ENCODE assay signal across 7 mouse cellular contexts in the genomic region with DNA sequence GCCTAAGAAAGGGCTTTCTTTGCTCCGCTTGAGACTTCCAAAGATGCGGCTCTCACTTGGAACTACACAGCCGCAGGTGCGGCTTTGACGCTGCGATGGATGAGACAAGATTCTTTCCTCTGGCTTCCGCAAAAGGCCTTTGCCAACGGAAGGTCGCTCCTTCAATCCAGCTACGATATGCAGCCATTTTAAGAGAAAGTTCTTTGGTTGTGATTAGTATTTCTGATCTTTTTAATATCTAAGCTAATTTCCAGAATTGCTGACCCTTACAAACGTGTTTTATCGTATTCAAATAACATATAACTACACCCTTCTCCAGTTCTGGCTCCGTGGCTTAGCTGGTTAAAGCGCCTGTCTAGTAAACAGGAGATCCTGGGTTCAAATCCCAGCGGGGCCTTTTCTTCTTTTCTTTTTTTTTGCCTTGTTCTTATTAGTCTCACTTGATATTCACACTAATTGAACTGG. TPM values are rescaled to one million over a fixed set of nuclear protein-coding genes. Genes with fewer than 3 reads are reported as not detected.
DNase-seq lines count a peak whose midpoint lies in the region; ATAC-seq and TF ChIP-seq lines count a peak whose summit lies in the region.

No protein-coding gene starts in this region.

- peak overlapping the region; percentile 53; the same call in 1 of the 2 replicates for H3K9ac ChIP-seq in embryonic facial prominence, embryonic 13.5 days

- no peak; the same call in 1 of the 2 replicates for ATAC-seq in G1E (ENCODE audit: extremely low read depth, insufficient number of reproducible peaks, low FRiP score, poor library complexity, severe bottlenecking)
- no peak for ATAC-seq in embryonic facial prominence, embryonic 13.5 days (ENCODE audit: insufficient number of reproducible peaks, insufficient read depth, low FRiP score, low TSS enrichment, low read depth)

- peak overlapping the region; percentile 60 for H3K4me2 ChIP-seq in embryonic facial prominence, embryonic 13.5 days

- H3K27ac ChIP-seq in embryonic facial prominence, embryonic 13.5 days = no peak overlapping the region
- H3K27ac ChIP-seq in hindbrain, embryonic 10.5 days = peak overlapping the region; percentile 75; the same call in 1 of the 2 replicates

- no peaks in the 10 kb centered on the region for H3K9me3 ChIP-seq in G1E (replicated peaks)
- H3K9me3 ChIP-seq in embryonic facial prominence, embryonic 13.5 days = no peaks in the 10 kb centered on the region
- H3K9me3 ChIP-seq in hindbrain, embryonic 10.5 days = no peaks in the 10 kb centered on the region

- DNase-seq in G1E (ENCODE audit: low spot score) = no peak
- peak; percentile 27 to 52 for DNase-seq in adrenal gland, postnatal 36 days
- DNase-seq in hindbrain, embryonic 10.5 days (ENCODE audit: low spot score) = peak; percentile 50
- peak; percentile 26 to 62 for DNase-seq in layer of hippocampus, postnatal 25 days (ENCODE audit: extremely low spot score in 1 of 2, low spot score in 1 of 2)
- peak; percentile 81 for DNase-seq in mesoderm, embryonic 11.5 days (ENCODE audit: low read depth, low spot score)
- DNase-seq in spleen, postnatal 36 days (ENCODE audit: low spot score in 2 of 2) = peak; percentile 15 to 32

- no peak for TF ChIP-seq CTCF in G1E (IDR thresholded peaks at IDR 0.05; ENCODE audit: low read depth, low read length)

- 2% methylated on average over 15 of the region's 15 CpGs for WGBS in embryonic facial prominence, embryonic 13.5 days
- WGBS in hindbrain, embryonic 10.5 days = under 1% methylated on average over 15 of the region's 15 CpGs

- no peaks in the 10 kb centered on the region for H3K36me3 ChIP-seq in G1E (replicated peaks)
- no peaks in the 10 kb centered on the region for H3K36me3 ChIP-seq in embryonic facial prominence, embryonic 13.5 days
- no peaks in the 10 kb centered on the region for H3K36me3 ChIP-seq in hindbrain, embryonic 10.5 days

- peaks cover 12% of the 10 kb centered on the region for H3K27me3 ChIP-seq in G1E (ENCODE audit: insufficient read depth, low read length)
- no peaks in the 10 kb centered on the region for H3K27me3 ChIP-seq in embryonic facial prominence, embryonic 13.5 days
- H3K27me3 ChIP-seq in hindbrain, embryonic 10.5 days (ENCODE audit: insufficient read depth, poor library complexity, severe bottlenecking) = 0 out of 2 replicates have a peak, but pooled peaks cover 4% of the 10 kb centered on the region

- H3K4me1 ChIP-seq in G1E (ENCODE audit: insufficient read depth, low read depth, low read length) = peaks cover 6% of the 10 kb centered on the region; the same call in 1 of the 2 replicates
- 0 out of 2 replicates have a peak, but pooled peaks cover 4% of the 10 kb centered on the region for H3K4me1 ChIP-seq in embryonic facial prominence, embryonic 13.5 days
- H3K4me1 ChIP-seq in hindbrain, embryonic 10.5 days (replicated peaks) = no peaks in the 10 kb centered on the region

- H3K4me3 ChIP-seq in G1E (ENCODE audit: low read depth, low read length) = peak overlapping the region; percentile 68
- H3K4me3 ChIP-seq in embryonic facial prominence, embryonic 13.5 days = peak overlapping the region; percentile 48
- H3K4me3 ChIP-seq in hindbrain, embryonic 10.5 days = peak overlapping the region; percentile 62

RNA-seq across cellular contexts. Expression of gene Hist1h2br, which starts 22.2 kb away (rescaled TPM):
- total RNA-seq in G1E (2014; fragmentation: Nextera tagmentation) (1,040 and 1,147 TPM in 2 replicates), G1E (2017) (1,116 and 1,141 TPM in 2 replicates)
- polyA plus RNA-seq in G1E (2012) = 4.6 and 25.4 TPM in 2 replicates
- 10 to 100 TPM; 72.5 to 76.9 TPM for total RNA-seq in adrenal gland, postnatal 36 days (2021)
- 23.0 and 34.3 TPM in 2 replicates for polyA plus RNA-seq in embryonic facial prominence, embryonic 13.5 days (2015; fragmentation: Nextera tagmentation; extraction: Ambion mirVana)
- 19.3 and 21.2 TPM in 2 replicates for polyA plus RNA-seq in hindbrain, embryonic 10.5 days (2016; fragmentation: Nextera tagmentation; extraction: Ambion mirVana)
- total RNA-seq in layer of hippocampus, postnatal 25 days (2021) = 10 to 100 TPM; 42.1 to 57.8 TPM

RNA-seq across cellular contexts. Expression of gene Hist1h2ap, which starts 22.4 kb away (rescaled TPM):
- total RNA-seq in G1E (2014; fragmentation: Nextera tagmentation) (653 and 691 TPM in 2 replicates), G1E (2017) (2,134 and 3,440 TPM in 2 replicates)
- 8,984 and 13,644 TPM in 2 replicates for polyA plus RNA-seq in G1E (2012)
- total RNA-seq in adrenal gland, postnatal 36 days (2021) = 10 to 100 TPM; 48.2 to 72.9 TPM
- 3,982 and 4,261 TPM in 2 replicates for polyA plus RNA-seq in embryonic facial prominence, embryonic 13.5 days (2015; fragmentation: Nextera tagmentation; extraction: Ambion mirVana)
- polyA plus RNA-seq in hindbrain, embryonic 10.5 days (2016; fragmentation: Nextera tagmentation; extraction: Ambion mirVana) = 6,234 and 6,449 TPM in 2 replicates
- total RNA-seq in layer of hippocampus, postnatal 25 days (2021) = 10 to 100 TPM; 16.2 to 31.8 TPM

RNA-seq across cellular contexts. Expression of gene Hist1h4n, which starts 23.7 kb away (rescaled TPM):
- total RNA-seq in G1E (2014; fragmentation: Nextera tagmentation) = 349 and 456 TPM in 2 replicates
- total RNA-seq in G1E (2017) = 3,540 and 3,844 TPM in 2 replicates
- polyA plus RNA-seq in G1E (2012) = 15.7 and 41.0 TPM in 2 replicates
- 100 to 1,000 TPM in 1 of 2 experiments, 10 to 100 TPM in 1; 56.0 to 125 TPM for total RNA-seq in adrenal gland, postnatal 36 days (2021)
- 14.7 and 15.3 TPM in 2 replicates for polyA plus RNA-seq in embryonic facial prominence, embryonic 13.5 days (2015; fragmentation: Nextera tagmentation; extraction: Ambion mirVana)
- 9.7 and 10.0 TPM in 2 replicates for polyA plus RNA-seq in hindbrain, embryonic 10.5 days (2016; fragmentation: Nextera tagmentation; extraction: Ambion mirVana)
- 10 to 100 TPM; 21.0 to 38.5 TPM for total RNA-seq in layer of hippocampus, postnatal 25 days (2021)

RNA-seq across cellular contexts. Expression of gene Hist1h4m, which starts 44.2 kb away (rescaled TPM):
- total RNA-seq in G1E (2014; fragmentation: Nextera tagmentation) (95.2 and 203 TPM in 2 replicates), G1E (2017) (16.8 and 94.6 TPM in 2 replicates)
- polyA plus RNA-seq in G1E (2012) = 35.5 TPM in 1 of 2 replicates, not detected in the other
- total RNA-seq in adrenal gland, postnatal 36 days (2021) = 100 to 1,000 TPM; 215 to 270 TPM
- polyA plus RNA-seq in embryonic facial prominence, embryonic 13.5 days (2015; fragmentation: Nextera tagmentation; extraction: Ambion mirVana) = not detected in 2 replicates
- polyA plus RNA-seq in hindbrain, embryonic 10.5 days (2016; fragmentation: Nextera tagmentation; extraction: Ambion mirVana) = not detected in 2 replicates
- total RNA-seq in layer of hippocampus, postnatal 25 days (2021) = 100 to 1,000 TPM; 199 to 299 TPM

RNA-seq across cellular contexts. Expression of gene Hist1h2ao, which starts 45.5 kb away (rescaled TPM):
- total RNA-seq in G1E (2014; fragmentation: Nextera tagmentation) (683 and 1,071 TPM in 2 replicates), G1E (2017) (not detected in 2 replicates)
- polyA plus RNA-seq in G1E (2012) = 11,503 and 23,832 TPM in 2 replicates
- 10 to 100 TPM; 24.0 to 56.4 TPM for total RNA-seq in adrenal gland, postnatal 36 days (2021)
- polyA plus RNA-seq in embryonic facial prominence, embryonic 13.5 days (2015; fragmentation: Nextera tagmentation; extraction: Ambion mirVana) = not detected in 2 replicates
- polyA plus RNA-seq in hindbrain, embryonic 10.5 days (2016; fragmentation: Nextera tagmentation; extraction: Ambion mirVana) = 2.3 TPM in 1 of 2 replicates, not detected in the other
- total RNA-seq in layer of hippocampus, postnatal 25 days (2021) = 10 to 100 TPM; 31.1 to 33.0 TPM

Comparison
In these comparisons a context has a peak if more than half of its experiments do, and no peak if none do; other contexts are left out.
1. RNA of gene Hist1h2br, which starts 22.2 kb away (total RNA-seq): 1,040 to 1,147 TPM in G1E; 72.5 to 76.9 TPM in adrenal gland, postnatal 36 days and 42.1 to 57.8 TPM in layer of hippocampus, postnatal 25 days; every median in the first group is over 10 times any median in the second.
2. RNA of gene Hist1h2ap, which starts 22.4 kb away (total RNA-seq): 653 to 3,440 TPM in G1E; 48.2 to 72.9 TPM in adrenal gland, postnatal 36 days and 16.2 to 31.8 TPM in layer of hippocampus, postnatal 25 days; every median in the first group is over 4 times any median in the second.
3. Peak in every context shown above with its lines, with median percentiles within 50 percentile points of each other: H3K4me3 ChIP-seq.